Mouse (Mus musculus) effector memory CD4-positive, alpha-beta T cell, adult 7 months (primary cell): ENCODE results near the gene Cyp3a11. TPM values are rescaled to one million over a fixed set of nuclear protein-coding genes. Genes with fewer than 3 reads are reported as not detected.

Experiments used
- polyA plus RNA-seq: library from polyadenylated mRNA; unstranded; fragments of 100-300 nt; shearing (Covaris generic); gene quantifications from one replicate; pipeline ENCODE4 v1.2.1, GENCODE M21; 2017

Cyp3a11 gene
- polyA plus RNA-seq: not detected

GRCm38 (mm10) chr5:145879688-145880087 is at the start of gene Cyp3a11:
Gene Cyp3a11 (minus strand): TSS chr5:145879964.

GRCm38 (mm10) chr5:145805796-145806195 is 74.0 kb downstream of the Cyp3a11 start, which contains the start of gene Cyp3a44:
Gene Cyp3a44 (minus strand): TSS chr5:145805874.

Other genes starting within 250 kb of the Cyp3a11 start
- not detected for gene Cyp3a41a, start 159.8 kb downstream of the Cyp3a11 start, polyA plus RNA-seq
- gene Cyp3a44, start 74.1 kb downstream of the Cyp3a11 start, polyA plus RNA-seq: not detected
- not detected for gene Cyp3a25, start 129.7 kb upstream of the Cyp3a11 start, polyA plus RNA-seq
- gene Cyp3a59, start 199.3 kb upstream of the Cyp3a11 start, polyA plus RNA-seq: not detected